Mouse (Mus musculus) gastrocnemius, adult 18-20 months (tissue): Measurements from ENCODE around the gene Dscam. TPM values are rescaled to one million over a fixed set of nuclear protein-coding genes. Genes with fewer than 3 reads are reported as not detected.

ENCODE experiments used
- DNase-seq: peaks from one replicate; pipeline ENCODE4 v3.0.0; 2021; ENCODE audit warnings: low spot score
- total RNA-seq, 2 experiments: library from RNA; stranded (reverse); gene quantifications; 2 replicates each; pipeline ENCODE4 v1.2.3; 2021

The Dscam gene
- total RNA-seq, 2 experiments from 2014 or later: not detected

DNA sequence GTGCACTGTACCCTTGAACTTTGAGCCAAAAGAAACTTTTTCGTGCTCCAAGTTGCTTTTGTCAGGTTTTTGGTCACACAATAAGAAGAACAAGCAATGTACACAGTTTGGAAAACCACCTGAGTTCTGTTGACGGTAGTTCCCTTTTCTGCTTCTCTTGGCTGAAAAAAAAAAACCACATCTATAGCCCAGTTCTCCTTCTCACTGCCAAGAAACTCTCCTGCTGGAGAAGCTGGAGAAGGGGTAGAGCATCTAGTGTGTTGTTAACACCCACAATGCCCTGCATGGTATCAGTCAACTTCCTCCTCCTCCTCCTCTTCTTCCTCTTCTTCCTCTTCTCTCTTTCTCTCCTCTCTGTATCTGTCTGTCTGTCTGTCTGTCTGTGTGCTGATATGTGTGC, 65.3 kb downstream of the Dscam start:
- DNase-seq: no peak

- no peak for DNase-seq
These were observed 67.5 kb downstream of the Dscam start for GRCm38 (mm10) chr16:97103046-97103445.

DNA sequence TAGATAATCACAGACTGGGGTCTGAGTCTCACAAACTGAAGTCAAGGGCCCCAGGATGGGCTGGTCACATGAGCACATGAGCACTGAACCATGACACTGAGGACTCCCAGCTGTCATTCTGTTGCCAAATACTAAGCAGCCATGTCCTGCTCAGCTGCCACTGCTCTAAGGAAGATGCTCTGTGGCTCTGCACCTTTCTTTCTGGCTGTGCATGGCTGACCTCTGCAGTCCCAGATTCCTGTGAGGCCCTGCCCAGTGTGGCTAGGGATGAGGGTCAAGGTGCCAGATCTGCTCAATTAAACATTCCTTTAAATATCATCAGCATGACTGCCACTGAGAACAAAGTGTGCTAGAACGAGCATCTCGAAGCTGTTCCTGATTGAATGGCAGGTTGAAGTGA, 70.5 kb downstream of the Dscam start:
- no peak for DNase-seq

GRCm38 (mm10) chr16:97098508-97098907, 72.0 kb downstream of the Dscam start:
- no peak for DNase-seq

DNA sequence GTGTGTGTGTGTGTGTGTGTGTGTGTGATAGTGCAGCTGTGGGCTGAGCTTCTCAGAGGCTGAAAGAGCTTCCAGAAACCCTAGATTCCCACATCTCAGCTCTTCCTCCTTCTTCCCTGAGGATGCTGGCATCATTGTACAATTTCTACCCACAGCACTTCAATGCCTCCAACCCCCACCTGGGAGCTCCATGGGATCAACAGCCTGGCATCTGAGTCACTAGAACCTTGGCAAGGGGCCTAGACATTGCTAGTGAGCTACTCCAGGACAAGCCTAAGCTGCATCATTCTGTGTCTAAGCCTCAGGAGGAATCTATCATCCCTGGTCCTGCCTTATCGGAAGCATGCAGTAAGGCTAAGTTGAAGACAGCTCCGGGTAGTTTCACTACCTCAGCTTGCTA, 73.8 kb downstream of the Dscam start:
- no peak for DNase-seq

- no peak for DNase-seq
These were observed 75.1 kb downstream of the Dscam start for GRCm38 (mm10) chr16:97095496-97095895.

DNA sequence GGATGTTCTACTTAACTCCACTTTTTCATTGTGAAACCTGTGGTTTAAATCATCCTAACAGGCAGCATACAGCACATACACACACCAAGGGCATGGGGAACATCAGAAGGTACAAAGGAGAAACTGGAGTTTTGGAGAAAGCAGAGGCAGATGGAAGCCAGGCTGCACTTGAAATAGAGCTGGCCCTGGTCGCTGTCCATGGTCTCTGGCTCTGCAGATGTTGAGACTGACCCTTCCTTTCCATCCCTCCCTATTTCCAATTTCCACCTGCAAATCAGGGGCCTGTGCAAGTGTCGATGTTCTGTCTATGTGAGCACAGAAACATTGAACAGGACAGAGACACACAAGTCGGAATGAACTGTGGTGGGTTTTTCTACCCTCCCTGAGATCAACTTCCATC, 81.2 kb downstream of the Dscam start:
- no peak for DNase-seq

- no peak for DNase-seq
These were observed 86.9 kb downstream of the Dscam start for GRCm38 (mm10) chr16:97083694-97084093.

- DNase-seq: no peak
These were observed 94.5 kb downstream of the Dscam start for GRCm38 (mm10) chr16:97075920-97076572.

DNA sequence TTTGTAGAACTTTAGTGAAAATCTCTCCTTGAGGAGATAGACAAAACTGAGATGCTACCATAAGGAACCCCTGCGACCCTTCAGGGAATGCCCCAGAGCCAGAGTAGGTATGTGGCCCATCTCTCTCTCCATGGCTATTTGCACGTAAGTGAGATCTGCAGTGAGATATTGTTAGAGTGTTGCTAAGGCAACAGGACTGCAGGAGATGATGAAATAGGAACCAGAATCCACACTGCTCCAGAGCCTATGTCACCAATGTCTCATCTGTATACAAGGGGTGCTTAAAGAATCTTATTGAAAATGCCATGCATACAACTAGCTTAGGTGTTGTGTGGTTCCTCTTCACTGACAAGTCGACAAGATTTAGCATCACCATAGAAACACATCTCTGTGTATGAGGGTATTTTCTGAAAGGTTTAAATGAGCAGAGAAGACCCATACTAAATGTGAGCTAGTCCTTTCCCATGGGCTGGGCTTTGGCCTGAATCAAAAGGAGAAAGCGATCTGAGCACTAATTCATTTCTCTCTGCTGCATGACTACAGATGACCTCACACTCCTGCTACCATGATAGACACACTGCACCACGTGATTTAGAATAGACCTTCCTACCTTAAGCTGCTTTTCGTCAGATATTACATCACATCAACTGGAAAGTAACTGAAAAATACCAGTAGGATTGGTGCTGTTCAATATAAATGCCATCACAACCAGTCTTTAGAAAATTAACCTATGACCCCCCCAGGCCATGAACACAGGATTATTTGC, 95.2 kb downstream of the Dscam start:
- no peak for DNase-seq

- no peak for DNase-seq
These were observed 96.7 kb downstream of the Dscam start for GRCm38 (mm10) chr16:97073847-97074246.

- DNase-seq: no peak
These were observed 97.9 kb downstream of the Dscam start for GRCm38 (mm10) chr16:97072624-97073023.

GRCm38 (mm10) chr16:97066856-97067255, 103.7 kb downstream of the Dscam start:
- DNase-seq: no peak

- no peak for DNase-seq
These were observed 108.3 kb downstream of the Dscam start for GRCm38 (mm10) chr16:97062207-97062606.

DNA sequence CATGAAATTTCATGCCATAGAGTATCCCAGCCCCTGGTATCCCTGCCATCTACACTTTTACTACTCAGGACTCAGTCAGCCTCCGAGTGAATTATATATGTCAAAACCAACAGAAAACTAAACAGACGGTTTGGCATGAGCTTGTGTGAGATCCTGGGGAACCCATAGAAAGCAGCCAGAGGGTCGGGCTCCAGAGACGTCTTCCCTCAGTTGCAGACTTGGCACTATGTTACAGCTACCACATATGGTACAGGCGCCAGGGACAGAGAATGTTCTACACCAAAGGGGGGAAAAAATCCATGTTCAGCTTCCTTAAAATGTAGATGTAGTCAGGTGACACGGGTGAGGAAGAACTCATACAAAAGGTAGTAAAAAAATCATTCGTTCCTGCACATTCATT, 109.2 kb downstream of the Dscam start:
- DNase-seq: no peak

GRCm38 (mm10) chr16:97060736-97061135, 109.8 kb downstream of the Dscam start:
- no peak for DNase-seq

DNA sequence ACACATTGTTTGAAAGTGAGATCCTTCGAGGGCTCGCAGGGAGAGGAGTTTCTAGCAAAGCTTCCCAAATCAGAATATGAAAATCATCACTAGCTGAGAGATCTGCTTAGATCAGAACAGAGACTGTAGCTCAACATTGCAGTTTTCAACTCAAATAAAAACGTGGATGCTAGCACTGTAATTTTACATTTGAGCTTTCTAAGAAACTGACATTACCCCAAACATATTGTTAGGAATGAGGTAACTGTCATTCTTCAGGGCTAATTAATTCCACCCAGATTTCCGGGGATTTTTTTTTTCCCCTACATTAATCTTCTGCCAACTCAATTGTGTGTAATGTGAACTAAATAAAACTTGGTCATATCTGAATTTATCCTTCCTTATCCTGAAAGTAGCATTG, 110.3 kb downstream of the Dscam start:
- DNase-seq: no peak

- no peak for DNase-seq
These were observed 135.3 kb downstream of the Dscam start for GRCm38 (mm10) chr16:97035271-97035670.

GRCm38 (mm10) chr16:97033540-97034058, 137.0 kb downstream of the Dscam start:
- no peak for DNase-seq

- no peak for DNase-seq
These were observed 142.9 kb downstream of the Dscam start for GRCm38 (mm10) chr16:97027701-97028100.

- DNase-seq: no peak
These were observed 143.7 kb downstream of the Dscam start for GRCm38 (mm10) chr16:97026803-97027202.

GRCm38 (mm10) chr16:97024406-97024805, 146.1 kb downstream of the Dscam start:
- no peak for DNase-seq

DNA sequence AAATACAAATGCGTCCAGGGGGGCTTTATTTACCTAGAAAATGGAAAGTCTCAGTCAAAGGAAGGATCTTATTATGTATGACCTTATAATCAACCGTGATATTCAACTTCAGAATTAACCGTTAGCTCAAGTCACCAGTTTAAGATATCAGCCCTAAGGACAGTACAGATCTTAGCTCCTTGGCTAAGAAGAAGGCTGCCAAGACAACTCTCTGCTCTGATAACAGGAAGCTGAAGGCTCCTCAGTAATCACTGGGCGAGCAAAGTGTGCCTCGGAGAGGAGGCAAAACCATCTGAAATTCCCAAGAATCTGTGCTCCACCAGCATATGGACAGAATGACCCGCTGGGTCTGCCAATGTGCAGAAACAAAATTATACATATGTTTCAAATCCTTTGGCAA, 149.1 kb downstream of the Dscam start:
- DNase-seq: no peak
